Mouse (Mus musculus) MEL (cell line): ENCODE results near the gene Fuca2. TPM values are rescaled to one million over a fixed set of nuclear protein-coding genes. Genes with fewer than 3 reads are reported as not detected.

Experiments used
- DNase-seq: peaks from one replicate; pipeline ENCODE4 v3.0.0; 2011; ENCODE audit warnings: low read depth, low spot score
- H3K27ac ChIP-seq: 2 replicates; pipeline ENCODE4 v1.5.1; 2012; ENCODE audit warnings: low read depth, mild to moderate bottlenecking, control low read depth, low read length, moderate library complexity; ENCODE audit not compliant: control insufficient read depth
- H3K27me3 ChIP-seq, 2 experiments: fragments of 150-350 bp in 1 of 2; sonication (generic) in 1 of 2; 2 replicates each; pipeline ENCODE4 v1.6.1; 2012; ENCODE audit warnings: low read length in 2 of 2, mild to moderate bottlenecking in 2 of 2, improper control_type of control experiment in 1 of 2, moderate library complexity in 1 of 2; ENCODE audit not compliant: insufficient read depth in 2 of 2, control insufficient read depth in 1 of 2
- H3K36me3 ChIP-seq, 2 experiments: 2 replicates each; pipeline ENCODE4 v1.6.1; 2012 to 2014; ENCODE audit warnings: low read length in 2 of 2, improper control_type of control experiment in 1 of 2, inconsistent platforms in 1 of 2, mild to moderate bottlenecking in 1 of 2; ENCODE audit not compliant: insufficient read depth in 2 of 2, control insufficient read depth in 1 of 2
- H3K4me1 ChIP-seq, 2 experiments: fragments of 150-350 bp in 1 of 2; sonication (generic) in 1 of 2; 2 replicates each; pipeline ENCODE4 v1.6.1; 2012; ENCODE audit warnings: low read length in 2 of 2, improper control_type of control experiment in 1 of 2, mild to moderate bottlenecking in 1 of 2; ENCODE audit not compliant: insufficient read depth in 2 of 2, control insufficient read depth in 1 of 2
- H3K4me3 ChIP-seq, 2 experiments: fragments of 150-350 bp in 1 of 2; sonication (generic) in 1 of 2; 2 replicates each; pipeline ENCODE4 v1.5.1; 2012; ENCODE audit warnings: low read depth in 2 of 2, low read length in 2 of 2, mild to moderate bottlenecking in 2 of 2, moderate library complexity in 2 of 2, control low read depth in 1 of 2, improper control_type of control experiment in 1 of 2; ENCODE audit not compliant: control insufficient read depth in 1 of 2, insufficient read depth in 1 of 2
- H3K79me2 ChIP-seq: 2 replicates; pipeline ENCODE4 v1.6.1; 2012; ENCODE audit warnings: mild to moderate bottlenecking, low read length, moderate library complexity; ENCODE audit not compliant: control insufficient read depth, poor library complexity, insufficient read depth
- H3K9ac ChIP-seq: 2 replicates; pipeline ENCODE4 v1.6.1; 2012; ENCODE audit warnings: low read depth, mild to moderate bottlenecking, control low read depth, low read length, moderate library complexity; ENCODE audit not compliant: control insufficient read depth, poor library complexity, severe bottlenecking
- H3K9me3 ChIP-seq: fragments of 150-350 bp; sonication (generic); replicated peaks from 2 replicates; pipeline ENCODE4 v1.6.1; 2012; ENCODE audit warnings: mild to moderate bottlenecking, low read length, improper control_type of control experiment, moderate library complexity; ENCODE audit not compliant: insufficient read depth
- BHLHE40 ChIP-seq: IDR thresholded peaks from 2 replicates; pipeline ENCODE4 v1.6.1; 2012; ENCODE audit warnings: low read depth, mild to moderate bottlenecking, inconsistent platforms, low read length, improper control_type of control experiment, borderline replicate concordance
- GATA1 ChIP-seq: IDR thresholded peaks from 2 replicates; pipeline ENCODE4 v1.6.1; 2011; ENCODE audit warnings: low read depth, low read length, improper control_type of control experiment
- JUND ChIP-seq: IDR thresholded peaks from 2 replicates; pipeline ENCODE4 v1.6.1; 2011; ENCODE audit warnings: low read depth, mild to moderate bottlenecking, improper control_type of control experiment, low read length
- MAX ChIP-seq: IDR thresholded peaks from 2 replicates; pipeline ENCODE4 v1.6.1; 2011; ENCODE audit warnings: low read length, improper control_type of control experiment
- MAZ ChIP-seq: IDR thresholded peaks from 2 replicates; pipeline ENCODE4 v1.6.1; 2012; ENCODE audit warnings: low read depth, mild to moderate bottlenecking, inconsistent platforms, low read length, improper control_type of control experiment
- MXI1 ChIP-seq: IDR thresholded peaks from 2 replicates; pipeline ENCODE4 v1.6.1; 2011; ENCODE audit warnings: mild to moderate bottlenecking, low read depth, low read length, improper control_type of control experiment
- MYB ChIP-seq: IDR thresholded peaks from 2 replicates; pipeline ENCODE4 v1.6.1; 2011; ENCODE audit warnings: mild to moderate bottlenecking, low read depth, low read length, improper control_type of control experiment
- SIN3A ChIP-seq: IDR thresholded peaks from 2 replicates; pipeline ENCODE4 v1.6.1; 2012; ENCODE audit warnings: low read length, improper control_type of control experiment, inconsistent platforms
- UBTF ChIP-seq: IDR thresholded peaks from 2 replicates; pipeline ENCODE4 v1.6.1; 2012; ENCODE audit warnings: low read depth, mild to moderate bottlenecking, inconsistent platforms, low read length, improper control_type of control experiment, moderate library complexity, borderline replicate concordance; ENCODE audit not compliant: insufficient read depth
- ZC3H11A ChIP-seq: IDR thresholded peaks from 2 replicates; pipeline ENCODE4 v1.6.1; 2012; ENCODE audit warnings: low read depth, mild to moderate bottlenecking, inconsistent platforms, low read length, improper control_type of control experiment
- polyA plus RNA-seq, 2 experiments: library from polyadenylated mRNA; stranded (reverse) in 1 of 2; unstranded in 1 of 2; fragments of >175 nt in 1 of 2; fragments of >200 nt in 1 of 2; gene quantifications; 2 replicates each; pipeline versions ENCODE4 v1.2.1 to v1.2.4; 2012; ENCODE audit warnings: low replicate concordance in 2 of 2, low read depth in 1 of 2; ENCODE audit not compliant: insufficient read length in 2 of 2, insufficient read depth in 1 of 2, missing spikeins in 1 of 2
- total RNA-seq: library from RNA; depleted of rRNA; stranded (reverse); fragments of 300-350 nt; gene quantifications from 2 replicates; pipeline ENCODE4 v1.2.3, GENCODE M21; 2012

The Fuca2 gene
- total and polyA plus RNA-seq, 3 experiments, result 17.0 to 22.6 TPM; not detected in 1

- TF ChIP-seq UBTF, result 0 out of 2 replicates have a peak, but pooled peaks have one; percentile 76
- TF ChIP-seq MXI1, result peak; percentile 69
- TF ChIP-seq MAZ, result no peak
- no peak for TF ChIP-seq ZC3H11A
- TF ChIP-seq BHLHE40, result no peak
Observed at GRCm38 (mm10) chr10:13552646-13553497, 53.5 kb downstream of the Fuca2 start, which contains the start of the genes Adat2 and Pex3 (continued).

GRCm38 (mm10) chr10:13553498-13553985 lies 54.2 kb downstream of the Fuca2 start:
- H3K4me3 ChIP-seq, result peak overlapping the region; percentile 67 to 90
- DNase-seq, result peak; percentile 63
- no peaks in the 10 kb centered on the region for H3K9me3 ChIP-seq
- peak overlapping the region; percentile 36 for H3K27ac ChIP-seq
- H3K79me2 ChIP-seq, result peaks cover 19% of the 10 kb centered on the region
- peak overlapping the region; percentile 84 for H3K9ac ChIP-seq
- TF ChIP-seq GATA1 (0 out of 2 replicates have a peak, but pooled peaks have one; percentile 8), MAX (no peak; the same call in 1 of the 2 replicates), JUND (0 out of 2 replicates have a peak, but pooled peaks have one; percentile 8)
- TF ChIP-seq, all 39 proteins: peak for 2
- Histone ChIP-seq H3K4me1 (peaks cover 2 to 10% of the 10 kb centered on the region in 2 experiments; a peak in 3 of 4 replicates), H3K27me3 (no peaks in the 10 kb centered on the region), H3K36me3 (peaks cover 4 to 5% of the 10 kb centered on the region in 2 experiments; a peak in 3 of 4 replicates)

- H3K27me3 ChIP-seq, result no peaks in the 10 kb centered on the region
- peaks cover 2 to 10% of the 10 kb centered on the region in 2 experiments; a peak in 3 of 4 replicates for H3K4me1 ChIP-seq
- no peak for TF ChIP-seq MYB
- no peak for TF ChIP-seq SIN3A
- TF ChIP-seq UBTF, result no peak
- TF ChIP-seq, all 39 proteins: peak for 0
- Histone ChIP-seq H3K79me2 (peaks cover 19% of the 10 kb centered on the region), H3K4me3 (peak overlapping the region in 1 of 2 experiments; percentile 90; a peak in 2 of 4 replicates), H3K9ac (no peak overlapping the region), H3K27ac (no peak overlapping the region), H3K36me3 (peaks cover 4 to 5% of the 10 kb centered on the region in 2 experiments; a peak in 3 of 4 replicates), H3K9me3 (no peaks in the 10 kb centered on the region)
- DNase-seq, result peak; percentile 19
Observed at GRCm38 (mm10) chr10:13554316-13554715, 55.0 kb downstream of the Fuca2 start.
